Mouse (Mus musculus): ENCODE results near the gene Atp13a5.

- TF ChIP-seq POLR2A (IDR thresholded peaks at IDR 0.05; ENCODE audit: control insufficient read depth, extremely low read depth, insufficient read depth, low read length, poor library complexity) = no peak
- no peak for TF ChIP-seq CTCF (IDR thresholded peaks at IDR 0.05; ENCODE audit: borderline replicate concordance, control insufficient read depth, extremely low read depth, insufficient read depth, low read length, poor library complexity)
Measured at GRCm38 (mm10) chr16:29209605-29210411, 168.7 kb downstream of the Atp13a5 start, which contains the start of gene Hrasls.

All from thymus, adult 2 months (tissue).